Mouse (Mus musculus) stomach, postnatal 0 days (tissue): ENCODE measurements around the gene Ppt2.

Experiments used
- CTCF ChIP-seq: IDR thresholded peaks from 2 replicates; pipeline ENCODE4 v1.5.1; 2016; ENCODE audit warnings: antibody characterized with exemption, low read depth, mild to moderate bottlenecking, moderate library complexity
- EP300 ChIP-seq: optimal IDR thresholded peaks from 2 replicates; pipeline ENCODE3; 2016; ENCODE audit warnings: antibody characterized with exemption

DNA sequence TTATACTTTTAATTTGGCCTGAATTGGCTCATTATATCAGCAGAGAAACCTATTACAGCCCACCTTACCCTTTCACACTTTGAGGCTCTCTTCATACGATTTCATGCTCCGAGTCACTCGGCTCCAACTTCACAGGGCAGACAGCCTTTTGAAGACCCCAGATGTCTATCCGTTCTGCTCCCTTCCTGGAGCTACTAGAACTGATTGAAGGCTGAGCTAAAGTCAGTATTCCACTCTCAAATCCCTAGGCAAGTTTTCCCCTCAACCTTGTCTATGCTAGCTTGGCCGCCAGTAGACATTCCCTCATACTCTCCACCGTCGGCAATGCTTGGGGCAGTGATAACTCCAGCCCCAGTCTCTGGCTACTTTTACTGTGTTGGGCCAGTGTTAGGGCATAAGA lies 39.1 kb downstream of the Ppt2 start:
- no peak for TF ChIP-seq CTCF
- TF ChIP-seq EP300 = no peak
